Comparison of ENCODE assay signal across 15 mouse cellular contexts in genomic region chr10:125838982-125839381, GRCm38 (mm10).
DNase-seq lines count a peak whose midpoint lies in the region; ATAC-seq lines count a peak whose summit lies in the region.
"Had no signal": no experiment of that assay in that cellular context is flagged by ENCODE, and none has a peak within 500 bp of the region (broad histone marks: within the 10 kb centered on the region; RNA-seq: fewer than 3 reads in every experiment).

No protein-coding gene starts in this region.

- H3K36me3 ChIP-seq in forebrain, embryonic 13.5 days (ENCODE audit: poor library complexity, severe bottlenecking), result no peaks in the 10 kb centered on the region
- H3K36me3 ChIP-seq in forebrain, embryonic 16.5 days (ENCODE audit: control insufficient read depth, insufficient read depth), result no peaks in the 10 kb centered on the region
- H3K36me3 ChIP-seq in midbrain, embryonic 11.5 days (ENCODE audit: control insufficient read depth, insufficient read depth, low read length), result no peaks in the 10 kb centered on the region
- no peaks in the 10 kb centered on the region for H3K36me3 ChIP-seq in midbrain, embryonic 16.5 days (ENCODE audit: control insufficient read depth, insufficient read depth, low read length)
- no peaks in the 10 kb centered on the region for H3K36me3 ChIP-seq in embryonic facial prominence, embryonic 14.5 days (ENCODE audit: control insufficient read depth, insufficient read depth, low read length)
- H3K36me3 ChIP-seq: heart, embryonic 15.5 days; limb, embryonic 15.5 days had no signal

- no peak overlapping the region for H3K4me3 ChIP-seq in forebrain, embryonic 13.5 days
- H3K4me3 ChIP-seq in forebrain, embryonic 16.5 days (replicated peaks; ENCODE audit: low read length), result no peak overlapping the region
- no peak overlapping the region for H3K4me3 ChIP-seq in midbrain, embryonic 11.5 days (ENCODE audit: low read depth, low read length)
- H3K4me3 ChIP-seq in midbrain, embryonic 16.5 days (ENCODE audit: low read depth, low read length), result no peak overlapping the region
- no peak overlapping the region for H3K4me3 ChIP-seq in embryonic facial prominence, embryonic 14.5 days (ENCODE audit: low read depth, low read length)
- H3K4me3 ChIP-seq: heart, embryonic 15.5 days; limb, embryonic 15.5 days had no signal

- H3K4me1 ChIP-seq in forebrain, embryonic 13.5 days, result peaks cover 15% of the 10 kb centered on the region
- peaks cover 12% of the 10 kb centered on the region for H3K4me1 ChIP-seq in forebrain, embryonic 16.5 days (replicated peaks; ENCODE audit: control insufficient read depth, insufficient read depth, low read length)
- H3K4me1 ChIP-seq in midbrain, embryonic 11.5 days (ENCODE audit: control insufficient read depth, insufficient read depth, low read length), result no peaks in the 10 kb centered on the region
- H3K4me1 ChIP-seq in midbrain, embryonic 16.5 days (ENCODE audit: control insufficient read depth, insufficient read depth, low read length), result peaks cover 10% of the 10 kb centered on the region
- peaks cover 7% of the 10 kb centered on the region; the same call in 1 of the 2 replicates for H3K4me1 ChIP-seq in embryonic facial prominence, embryonic 14.5 days (ENCODE audit: control insufficient read depth, insufficient read depth, low read length)
- H3K4me1 ChIP-seq: heart, embryonic 15.5 days had no signal

- no peak overlapping the region for H3K9ac ChIP-seq in forebrain, embryonic 13.5 days
- H3K9ac ChIP-seq in forebrain, embryonic 16.5 days (replicated peaks; ENCODE audit: low read depth, low read length), result no peak overlapping the region
- H3K9ac ChIP-seq in midbrain, embryonic 11.5 days (ENCODE audit: low read length), result no peak overlapping the region
- no peak overlapping the region for H3K9ac ChIP-seq in midbrain, embryonic 16.5 days (ENCODE audit: low read depth, low read length)
- H3K9ac ChIP-seq in embryonic facial prominence, embryonic 14.5 days (ENCODE audit: low read depth, low read length), result no peak overlapping the region; the same call in 1 of the 2 replicates
- H3K9ac ChIP-seq: heart, embryonic 15.5 days; limb, embryonic 15.5 days had no signal

- intact Hi-C loops in left cerebral cortex, postnatal 25 days (cut with DNase I), result no loop called here

- WGBS in forebrain, embryonic 13.5 days, result 77% methylated on average over 11 of the region's 11 CpGs
- 76% methylated on average over 11 of the region's 11 CpGs for WGBS in forebrain, embryonic 16.5 days
- WGBS in midbrain, embryonic 11.5 days, result 83% methylated on average over 11 of the region's 11 CpGs
- WGBS in midbrain, embryonic 16.5 days, result 77% methylated on average over 11 of the region's 11 CpGs
- WGBS in embryonic facial prominence, embryonic 14.5 days, result 60% methylated on average over 11 of the region's 11 CpGs

- peak; percentile 14; the same call in 1 of the 2 replicates for ATAC-seq in forebrain, embryonic 13.5 days
- ATAC-seq in forebrain, embryonic 16.5 days, result no peak
- ATAC-seq in midbrain, embryonic 11.5 days (ENCODE audit: low FRiP score), result peak; percentile 51; the same call in 1 of the 2 replicates
- no peak for ATAC-seq in midbrain, embryonic 16.5 days
- no peak for ATAC-seq in embryonic facial prominence, embryonic 14.5 days (ENCODE audit: low read depth)

- H3K9me3 ChIP-seq in forebrain, embryonic 13.5 days (replicated peaks), result no peaks in the 10 kb centered on the region
- H3K9me3 ChIP-seq in forebrain, embryonic 16.5 days (ENCODE audit: control insufficient read depth, low read length), result no peaks in the 10 kb centered on the region
- no peaks in the 10 kb centered on the region for H3K9me3 ChIP-seq in midbrain, embryonic 11.5 days (ENCODE audit: control insufficient read depth, low read length)
- no peaks in the 10 kb centered on the region for H3K9me3 ChIP-seq in midbrain, embryonic 16.5 days (replicated peaks; ENCODE audit: control insufficient read depth, low read length, poor library complexity, severe bottlenecking)
- no peaks in the 10 kb centered on the region for H3K9me3 ChIP-seq in embryonic facial prominence, embryonic 14.5 days (ENCODE audit: control insufficient read depth, low read length)
- H3K9me3 ChIP-seq: heart, embryonic 15.5 days; limb, embryonic 15.5 days had no signal

- H3K27ac ChIP-seq in forebrain, embryonic 13.5 days, result no peak overlapping the region
- H3K27ac ChIP-seq in forebrain, embryonic 16.5 days (ENCODE audit: low read length), result no peak overlapping the region
- H3K27ac ChIP-seq in midbrain, embryonic 11.5 days (ENCODE audit: low read depth, low read length), result no peak overlapping the region
- H3K27ac ChIP-seq in midbrain, embryonic 16.5 days (ENCODE audit: low read length), result no peak overlapping the region
- no peak overlapping the region for H3K27ac ChIP-seq in embryonic facial prominence, embryonic 14.5 days (replicated peaks; ENCODE audit: low read depth, low read length)
- H3K27ac ChIP-seq: heart, embryonic 15.5 days; limb, embryonic 15.5 days had no signal

- peak overlapping the region; percentile 45 for H3K4me2 ChIP-seq in forebrain, embryonic 13.5 days
- no peak overlapping the region for H3K4me2 ChIP-seq in forebrain, embryonic 16.5 days (ENCODE audit: low read length)
- no peak overlapping the region for H3K4me2 ChIP-seq in midbrain, embryonic 11.5 days
- no peak overlapping the region for H3K4me2 ChIP-seq in midbrain, embryonic 16.5 days (ENCODE audit: low read length)
- no peak overlapping the region for H3K4me2 ChIP-seq in embryonic facial prominence, embryonic 14.5 days (ENCODE audit: low read depth, low read length)
- H3K4me2 ChIP-seq: heart, embryonic 15.5 days; limb, embryonic 15.5 days had no signal

- H3K27me3 ChIP-seq in forebrain, embryonic 13.5 days, result peaks cover 42% of the 10 kb centered on the region
- peaks cover 5% of the 10 kb centered on the region; the same call in 1 of the 2 replicates for H3K27me3 ChIP-seq in forebrain, embryonic 16.5 days (replicated peaks; ENCODE audit: control insufficient read depth, insufficient read depth, low read length)
- H3K27me3 ChIP-seq in midbrain, embryonic 11.5 days (ENCODE audit: control insufficient read depth, insufficient read depth, low read length), result no peaks in the 10 kb centered on the region
- H3K27me3 ChIP-seq in midbrain, embryonic 16.5 days (ENCODE audit: control insufficient read depth, insufficient read depth, low read depth, low read length), result no peaks in the 10 kb centered on the region
- no peaks in the 10 kb centered on the region for H3K27me3 ChIP-seq in embryonic facial prominence, embryonic 14.5 days (replicated peaks; ENCODE audit: control insufficient read depth, insufficient read depth, low read length)
- H3K27me3 ChIP-seq: heart, embryonic 15.5 days; limb, embryonic 15.5 days had no signal

- DNase-seq in midbrain, embryonic 11.5 days (ENCODE audit: low spot score, missing footprints), result no peak
- DNase-seq in embryonic facial prominence, embryonic 14.5 days (ENCODE audit: low spot score), result peak; percentile 30
- no peak for DNase-seq in left cerebral cortex, postnatal 25 days (ENCODE audit: low spot score in 2 of 2)
- DNase-seq in frontal cortex, postnatal 14 days (ENCODE audit: low spot score in 2 of 2), result no peak
- DNase-seq: adrenal gland, postnatal 10 days; cerebellum, adult 2 months; kidney, adult 18-20 months; kidney, postnatal 14 days; lung, postnatal 14 days; thymus, postnatal 4 days had no signal

Comparison
In these comparisons a context has a peak if more than half of its experiments do, and no peak if none do; other contexts are left out.
1. ATAC-seq: peak in forebrain, embryonic 13.5 days (single experiment) and midbrain, embryonic 11.5 days (single experiment); none in forebrain, embryonic 16.5 days (single experiment), midbrain, embryonic 16.5 days (single experiment) and embryonic facial prominence, embryonic 14.5 days (single experiment).